Mouse (Mus musculus) bone marrow macrophage, adult 2 months (primary cell): ENCODE data around the gene Ccdc92.

ENCODE experiments used
- CTCF ChIP-seq: IDR thresholded peaks from 2 replicates; pipeline ENCODE4 v1.5.1; 2012; ENCODE audit warnings: low read depth, mild to moderate bottlenecking, low read length, moderate library complexity
- POLR2A ChIP-seq: IDR thresholded peaks from 2 replicates; pipeline ENCODE4 v1.6.1; 2012; ENCODE audit warnings: mild to moderate bottlenecking, low read depth, low read length, borderline replicate concordance

DNA sequence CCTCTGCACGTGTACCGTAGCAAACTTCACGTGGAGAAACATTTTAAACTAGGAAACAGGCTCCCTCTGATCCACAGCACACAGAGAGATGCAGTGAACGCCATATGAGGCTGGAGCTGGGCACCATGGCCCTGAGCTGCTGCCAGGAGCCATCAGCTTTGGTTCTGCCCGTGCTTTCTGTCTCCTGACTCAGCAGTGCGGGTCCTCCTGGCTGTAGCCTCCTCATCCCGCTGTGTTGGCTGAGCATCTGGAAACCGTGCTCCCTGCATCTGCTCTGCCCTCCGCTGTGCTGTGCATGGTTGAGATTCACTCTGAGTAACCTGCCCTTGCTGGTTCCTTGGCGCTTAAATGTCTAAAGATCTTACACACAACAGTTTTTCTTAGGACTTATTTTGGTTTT is 40.0 kb upstream of the Ccdc92 start:
- TF ChIP-seq CTCF (no peak), POLR2A (no peak)
